8 mouse cellular contexts compared by ENCODE assay signal in genomic region chr4:118446415-118447153, GRCm38 (mm10). TPM values are rescaled to one million over a fixed set of nuclear protein-coding genes. Genes with fewer than 3 reads are reported as not detected.
DNase-seq lines count a peak whose midpoint lies in the region; ATAC-seq and TF ChIP-seq lines count a peak whose summit lies in the region.

No protein-coding gene starts in this region.

- H3K27ac ChIP-seq in kidney, embryonic 15.5 days: no peak overlapping the region
- H3K27ac ChIP-seq in embryonic facial prominence, embryonic 13.5 days: 0 out of 2 replicates have a peak overlapping the region, but pooled peaks have one; percentile 18
- H3K27ac ChIP-seq in limb, embryonic 13.5 days: no peak overlapping the region
- H3K27ac ChIP-seq in neural tube, embryonic 14.5 days (ENCODE audit: low read depth, low read length): no peak overlapping the region
- H3K27ac ChIP-seq in cerebellum, adult 2 months (ENCODE audit: insufficient read depth, low read length): no peak overlapping the region

- H3K9me3 ChIP-seq in kidney, embryonic 15.5 days (replicated peaks): no peaks in the 10 kb centered on the region
- H3K9me3 ChIP-seq in embryonic facial prominence, embryonic 13.5 days: no peaks in the 10 kb centered on the region
- no peaks in the 10 kb centered on the region for H3K9me3 ChIP-seq in limb, embryonic 13.5 days
- H3K9me3 ChIP-seq in neural tube, embryonic 14.5 days (ENCODE audit: control insufficient read depth, low read length): no peaks in the 10 kb centered on the region

- 0 out of 2 replicates have a peak, but pooled peaks cover 4% of the 10 kb centered on the region for H3K27me3 ChIP-seq in kidney, embryonic 15.5 days
- H3K27me3 ChIP-seq in embryonic facial prominence, embryonic 13.5 days: no peaks in the 10 kb centered on the region
- H3K27me3 ChIP-seq in limb, embryonic 13.5 days: peaks cover 5% of the 10 kb centered on the region; the same call in 1 of the 2 replicates
- no peaks in the 10 kb centered on the region for H3K27me3 ChIP-seq in neural tube, embryonic 14.5 days (ENCODE audit: control insufficient read depth, insufficient read depth, low read length)
- H3K27me3 ChIP-seq in cerebellum, adult 2 months (ENCODE audit: control insufficient read depth, insufficient read depth, low read length): no peaks in the 10 kb centered on the region

- H3K9ac ChIP-seq in kidney, embryonic 15.5 days: peak overlapping the region; percentile 34
- peak overlapping the region; percentile 63 for H3K9ac ChIP-seq in embryonic facial prominence, embryonic 13.5 days
- peak overlapping the region; percentile 64 for H3K9ac ChIP-seq in limb, embryonic 13.5 days
- H3K9ac ChIP-seq in neural tube, embryonic 14.5 days (replicated peaks; ENCODE audit: low read depth, low read length): peak overlapping the region; percentile 61

- peaks cover 15% of the 10 kb centered on the region for H3K4me1 ChIP-seq in kidney, embryonic 15.5 days
- H3K4me1 ChIP-seq in embryonic facial prominence, embryonic 13.5 days: peaks cover 13% of the 10 kb centered on the region
- peaks cover 15% of the 10 kb centered on the region for H3K4me1 ChIP-seq in limb, embryonic 13.5 days
- 0 out of 2 replicates have a peak, but pooled peaks cover 6% of the 10 kb centered on the region for H3K4me1 ChIP-seq in neural tube, embryonic 14.5 days (ENCODE audit: control insufficient read depth, insufficient read depth, low read length)
- no peaks in the 10 kb centered on the region for H3K4me1 ChIP-seq in cerebellum, adult 2 months (ENCODE audit: control insufficient read depth, insufficient read depth, low read length)

- TF ChIP-seq CTCF in cerebellum, adult 2 months (IDR thresholded peaks at IDR 0.05; ENCODE audit: borderline replicate concordance, insufficient read depth, low read depth, low read length): no peak

- peak overlapping the region; percentile 84 for H3K4me2 ChIP-seq in kidney, embryonic 15.5 days
- H3K4me2 ChIP-seq in embryonic facial prominence, embryonic 13.5 days: peak overlapping the region; percentile 78
- H3K4me2 ChIP-seq in limb, embryonic 13.5 days (replicated peaks): peak overlapping the region; percentile 81
- peak overlapping the region; percentile 69 for H3K4me2 ChIP-seq in neural tube, embryonic 14.5 days (ENCODE audit: low read depth, low read length)

- 28% methylated on average over 24 of the region's 24 CpGs for WGBS in kidney, embryonic 15.5 days
- WGBS in embryonic facial prominence, embryonic 13.5 days: 20% methylated on average over 24 of the region's 24 CpGs
- 30% methylated on average over 24 of the region's 24 CpGs for WGBS in limb, embryonic 13.5 days
- WGBS in neural tube, embryonic 14.5 days: 15% methylated on average over 24 of the region's 24 CpGs
- 9% methylated on average over 24 of the region's 24 CpGs for WGBS in cerebellum, adult 2 months

- H3K36me3 ChIP-seq in kidney, embryonic 15.5 days: no peaks in the 10 kb centered on the region
- no peaks in the 10 kb centered on the region for H3K36me3 ChIP-seq in embryonic facial prominence, embryonic 13.5 days
- H3K36me3 ChIP-seq in limb, embryonic 13.5 days: no peaks in the 10 kb centered on the region
- H3K36me3 ChIP-seq in neural tube, embryonic 14.5 days (ENCODE audit: control insufficient read depth, insufficient read depth, low read length): no peaks in the 10 kb centered on the region

- peak overlapping the region; percentile 45 for H3K4me3 ChIP-seq in kidney, embryonic 15.5 days (replicated peaks)
- H3K4me3 ChIP-seq in embryonic facial prominence, embryonic 13.5 days: peak overlapping the region; percentile 44
- peak overlapping the region; percentile 43 for H3K4me3 ChIP-seq in limb, embryonic 13.5 days
- peak overlapping the region; percentile 34 for H3K4me3 ChIP-seq in neural tube, embryonic 14.5 days (ENCODE audit: low read depth, low read length)
- H3K4me3 ChIP-seq in cerebellum, adult 2 months (replicated peaks; ENCODE audit: insufficient read depth, low read depth, low read length): no peak overlapping the region

- no peak for TF ChIP-seq POLR2A in cerebellum, adult 2 months (IDR thresholded peaks at IDR 0.05; ENCODE audit: borderline replicate concordance, insufficient read depth, low read length)

- no peak; the same call in 1 of the 2 replicates for ATAC-seq in kidney, embryonic 15.5 days (replicated peaks; ENCODE audit: low FRiP score)
- 0 out of 2 replicates have a peak, but pooled peaks have one; percentile 2 for ATAC-seq in embryonic facial prominence, embryonic 13.5 days (ENCODE audit: insufficient number of reproducible peaks, insufficient read depth, low FRiP score, low TSS enrichment, low read depth)
- ATAC-seq in limb, embryonic 13.5 days (ENCODE audit: low FRiP score, low read depth): no peak
- ATAC-seq in neural tube, embryonic 14.5 days (ENCODE audit: low read depth): peak; percentile 47

- no peak for DNase-seq in kidney, postnatal 14 days
- no peak for DNase-seq in cerebellum, adult 2 months
- no peak for DNase-seq in ovary, postnatal 10 days (ENCODE audit: low spot score)
- no peak for DNase-seq in urinary bladder, adult 18-20 months (ENCODE audit: low spot score in 2 of 2)

RNA-seq across cellular contexts. Expression of gene Cdc20, which starts 9.4 kb away (rescaled TPM):
- 255 and 275 TPM in 2 replicates for polyA plus RNA-seq in kidney, embryonic 15.5 days (2015; fragmentation: Nextera tagmentation; extraction: Ambion mirVana)
- polyA plus RNA-seq in embryonic facial prominence, embryonic 13.5 days (2015; fragmentation: Nextera tagmentation; extraction: Ambion mirVana): 225 and 247 TPM in 2 replicates
- 221 and 238 TPM in 2 replicates for polyA plus RNA-seq in limb, embryonic 13.5 days (2015; fragmentation: Nextera tagmentation; extraction: Ambion mirVana)
- 13.3 and 24.0 TPM in 2 replicates for polyA plus RNA-seq in neural tube, embryonic 14.5 days (2014; fragmentation: Nextera tagmentation; extraction: Ambion mirVana)
- polyA plus RNA-seq in cerebellum, adult 2 months (2012; rRNA removed): 3.4 and 3.6 TPM in 2 replicates

RNA-seq across cellular contexts. Expression of gene Mpl, which starts 10.7 kb away (rescaled TPM):
- polyA plus RNA-seq in kidney, embryonic 15.5 days (2015; fragmentation: Nextera tagmentation; extraction: Ambion mirVana): 0.32 and 0.40 TPM in 2 replicates
- 0.54 and 1.1 TPM in 2 replicates for polyA plus RNA-seq in embryonic facial prominence, embryonic 13.5 days (2015; fragmentation: Nextera tagmentation; extraction: Ambion mirVana)
- polyA plus RNA-seq in limb, embryonic 13.5 days (2015; fragmentation: Nextera tagmentation; extraction: Ambion mirVana): 0.33 and 0.46 TPM in 2 replicates
- polyA plus RNA-seq in neural tube, embryonic 14.5 days (2014; fragmentation: Nextera tagmentation; extraction: Ambion mirVana): 0.12 TPM in 1 of 2 replicates, not detected in the other
- polyA plus RNA-seq in cerebellum, adult 2 months (2012; rRNA removed): 0.05 TPM in 2 replicates

RNA-seq across cellular contexts. Expression of gene Elovl1, which starts 18.7 kb away (rescaled TPM):
- polyA plus RNA-seq in kidney, embryonic 15.5 days (2015; fragmentation: Nextera tagmentation; extraction: Ambion mirVana): 93.5 and 104 TPM in 2 replicates
- 55.7 and 62.8 TPM in 2 replicates for polyA plus RNA-seq in embryonic facial prominence, embryonic 13.5 days (2015; fragmentation: Nextera tagmentation; extraction: Ambion mirVana)
- 66.3 and 66.5 TPM in 2 replicates for polyA plus RNA-seq in limb, embryonic 13.5 days (2015; fragmentation: Nextera tagmentation; extraction: Ambion mirVana)
- 20.2 and 39.0 TPM in 2 replicates for polyA plus RNA-seq in neural tube, embryonic 14.5 days (2014; fragmentation: Nextera tagmentation; extraction: Ambion mirVana)
- polyA plus RNA-seq in cerebellum, adult 2 months (2012; rRNA removed): 79.1 and 85.4 TPM in 2 replicates

RNA-seq across cellular contexts. Expression of gene Med8, which starts 37.4 kb away (rescaled TPM):
- polyA plus RNA-seq in kidney, embryonic 15.5 days (2015; fragmentation: Nextera tagmentation; extraction: Ambion mirVana): 100 and 101 TPM in 2 replicates
- 111 and 115 TPM in 2 replicates for polyA plus RNA-seq in embryonic facial prominence, embryonic 13.5 days (2015; fragmentation: Nextera tagmentation; extraction: Ambion mirVana)
- 108 and 116 TPM in 2 replicates for polyA plus RNA-seq in limb, embryonic 13.5 days (2015; fragmentation: Nextera tagmentation; extraction: Ambion mirVana)
- 100 and 103 TPM in 2 replicates for polyA plus RNA-seq in neural tube, embryonic 14.5 days (2014; fragmentation: Nextera tagmentation; extraction: Ambion mirVana)
- 61.0 and 65.8 TPM in 2 replicates for polyA plus RNA-seq in cerebellum, adult 2 months (2012; rRNA removed)

RNA-seq across cellular contexts. Expression of gene Szt2, which starts 37.5 kb away (rescaled TPM):
- 7.0 and 8.5 TPM in 2 replicates for polyA plus RNA-seq in kidney, embryonic 15.5 days (2015; fragmentation: Nextera tagmentation; extraction: Ambion mirVana)
- polyA plus RNA-seq in embryonic facial prominence, embryonic 13.5 days (2015; fragmentation: Nextera tagmentation; extraction: Ambion mirVana): 9.9 and 10.3 TPM in 2 replicates
- 8.8 and 10.6 TPM in 2 replicates for polyA plus RNA-seq in limb, embryonic 13.5 days (2015; fragmentation: Nextera tagmentation; extraction: Ambion mirVana)
- polyA plus RNA-seq in neural tube, embryonic 14.5 days (2014; fragmentation: Nextera tagmentation; extraction: Ambion mirVana): 13.7 and 14.5 TPM in 2 replicates
- 38.0 and 38.6 TPM in 2 replicates for polyA plus RNA-seq in cerebellum, adult 2 months (2012; rRNA removed)

Comparison
In these comparisons a context has a peak if more than half of its experiments do, and no peak if none do; other contexts are left out.
1. ATAC-seq: peak in embryonic facial prominence, embryonic 13.5 days (single experiment) and neural tube, embryonic 14.5 days (single experiment); none in kidney, embryonic 15.5 days (single experiment) and limb, embryonic 13.5 days (single experiment).
2. Peak in every context shown above with its lines, with median percentiles within 50 percentile points of each other: H3K4me2 ChIP-seq and H3K9ac ChIP-seq.